Mouse (Mus musculus) midbrain, postnatal 0 days (tissue): ENCODE measurements around the gene Nipal1. TPM values are rescaled to one million over a fixed set of nuclear protein-coding genes. Genes with fewer than 3 reads are reported as not detected.

ENCODE experiments used
- ATAC-seq: fragments of 200-750 bp; cut with Nextera tagmentation; 2 replicates; pipeline ENCODE4 v1.8.0; 2017; ENCODE audit warnings: moderate number of reproducible peaks, mild to moderate bottlenecking, moderate TSS enrichment, moderate library complexity; ENCODE audit not compliant: low FRiP score
- DNase-seq: peaks from one replicate; pipeline ENCODE4 v3.0.0-alpha.2; 2015; ENCODE audit warnings: low spot score
- H3K27ac ChIP-seq: fragments of 300-500 bp; sonication (generic); 2 replicates; pipeline ENCODE4 v1.5.1; 2014; ENCODE audit warnings: low read depth, mild to moderate bottlenecking, low read length, mixed read lengths
- H3K27me3 ChIP-seq: fragments of 300-500 bp; sonication (generic); 2 replicates; pipeline ENCODE4 v1.6.1; 2014; ENCODE audit warnings: low read length, control low read depth, mixed read lengths; ENCODE audit not compliant: insufficient read depth
- H3K36me3 ChIP-seq: fragments of 300-500 bp; sonication (generic); 2 replicates; pipeline ENCODE4 v1.6.1; 2014; ENCODE audit warnings: low read length, control low read depth, mixed read lengths; ENCODE audit not compliant: insufficient read depth
- H3K4me1 ChIP-seq: fragments of 300-500 bp; sonication (generic); 2 replicates; pipeline ENCODE4 v1.6.1; 2014; ENCODE audit warnings: mild to moderate bottlenecking, control low read depth, antibody characterized with exemption, low read length, mixed read lengths; ENCODE audit not compliant: insufficient read depth
- H3K4me2 ChIP-seq: fragments of 300-500 bp; sonication (generic); 2 replicates; pipeline ENCODE4 v1.6.1; 2014; ENCODE audit warnings: low read depth, mild to moderate bottlenecking, low read length, mixed read lengths; ENCODE audit not compliant: poor library complexity, severe bottlenecking
- H3K4me3 ChIP-seq: fragments of 300-500 bp; sonication (generic); 2 replicates; pipeline ENCODE4 v1.5.1; 2014; ENCODE audit warnings: low read depth, mild to moderate bottlenecking, low read length, moderate library complexity
- H3K9ac ChIP-seq: fragments of 300-500 bp; sonication (generic); replicated peaks from 2 replicates; pipeline ENCODE4 v1.6.1; 2014; ENCODE audit warnings: mild to moderate bottlenecking, low read length, moderate library complexity, mixed read lengths; ENCODE audit not compliant: poor library complexity, severe bottlenecking
- H3K9me3 ChIP-seq: fragments of 300-500 bp; sonication (generic); 2 replicates; pipeline ENCODE4 v1.6.1; 2016; ENCODE audit warnings: low read length, control low read depth
- CTCF ChIP-seq: IDR thresholded peaks from 2 replicates; pipeline ENCODE4 v1.5.1; 2016; ENCODE audit warnings: antibody characterized with exemption, mild to moderate bottlenecking
- WGBS: fragments of 180-500 bp; shearing (Covaris S2); extraction: QIAGEN DNeasy Blood & Tissue Kit; methylation state at CpG from one replicate; pipeline ENCODE4 v1.1.7; 2014; 5-methylcytosine and 5-hydroxymethylcytosine counted together
- polyA plus RNA-seq: library from polyadenylated mRNA; unstranded; fragments of >200 nt; fragmentation: Nextera tagmentation; extraction: Ambion mirVana; gene quantifications from 2 replicates; pipeline ENCODE4 v1.2.1, GENCODE M21; 2015
- total RNA-seq: library from RNA; depleted of rRNA; stranded (reverse); fragments of >200 nt; gene quantifications from 2 replicates; pipeline ENCODE4 v1.2.3, GENCODE M21; 2014; rRNA removed

The Nipal1 gene
- total and polyA plus RNA-seq, 2 experiments from 2014 or later: 0.33 to 0.55 TPM

DNA sequence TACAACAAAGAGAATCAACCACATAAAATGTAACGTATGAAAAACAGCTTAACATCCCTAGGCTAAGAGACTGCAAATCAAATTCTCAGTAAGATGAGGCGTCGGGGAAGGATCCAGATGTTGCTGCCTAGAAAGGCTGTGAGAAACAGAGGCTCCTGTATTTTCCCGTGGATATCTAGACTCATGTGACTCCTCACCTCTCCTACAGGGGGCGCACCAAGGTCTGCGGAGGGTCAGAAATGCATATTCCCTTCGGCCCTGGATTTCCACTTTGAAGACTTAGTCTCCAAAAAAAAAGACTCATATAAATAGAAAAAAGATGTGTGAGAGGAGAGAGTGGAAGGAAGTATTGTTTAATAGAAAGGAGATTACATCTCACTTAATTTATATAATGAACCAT, 73.0 kb downstream of the Nipal1 start:
- Histone ChIP-seq H3K36me3 (no peaks in the 10 kb centered on the region), H3K9ac (no peak overlapping the region), H3K4me2 (no peak overlapping the region), H3K27me3 (no peaks in the 10 kb centered on the region), H3K27ac (no peak overlapping the region), H3K4me1 (no peaks in the 10 kb centered on the region), H3K4me3 (no peak overlapping the region), H3K9me3 (no peaks in the 10 kb centered on the region)
- ATAC-seq: no peak
- 57% methylated on average over 7 of the region's 7 CpGs for WGBS
- DNase-seq: no peak
- peak; percentile 28; the same call in 1 of the 2 replicates for TF ChIP-seq CTCF

Other genes with a start within 250 kb of the Nipal1 start
- 0.33 and 0.57 TPM in 2 replicates for gene Corin, start 143.3 kb upstream of the Nipal1 start, total RNA-seq
- gene Corin, start 143.3 kb upstream of the Nipal1 start, polyA plus RNA-seq: 0.12 and 0.14 TPM in 2 replicates
- 12.6 and 15.7 TPM in 2 replicates for gene Nfxl1, start 88.1 kb upstream of the Nipal1 start, total RNA-seq
- gene Nfxl1, start 88.1 kb upstream of the Nipal1 start, polyA plus RNA-seq: 7.9 and 8.2 TPM in 2 replicates
- gene Zar1, start 66.5 kb upstream of the Nipal1 start, total RNA-seq: 3.6 and 5.5 TPM in 2 replicates
- gene Zar1, start 66.5 kb upstream of the Nipal1 start, polyA plus RNA-seq: 7.3 and 8.6 TPM in 2 replicates
- 2.9 and 3.4 TPM in 2 replicates for gene Gm5868, start 60.2 kb upstream of the Nipal1 start, total RNA-seq
- 4.3 and 4.8 TPM in 2 replicates for gene Gm5868, start 60.2 kb upstream of the Nipal1 start, polyA plus RNA-seq
- gene Cnga1, start 3.5 kb upstream of the Nipal1 start, total RNA-seq: not detected in 2 replicates
- gene Cnga1, start 3.5 kb upstream of the Nipal1 start, polyA plus RNA-seq: 0.06 TPM in 1 of 2 replicates, not detected in the other
- gene Txk, start 105.0 kb downstream of the Nipal1 start, total RNA-seq: 0.05 TPM in 1 of 2 replicates, not detected in the other
- 0.14 and 0.15 TPM in 2 replicates for gene Txk, start 105.0 kb downstream of the Nipal1 start, polyA plus RNA-seq
- gene Tec, start 220.7 kb downstream of the Nipal1 start, total RNA-seq: 3.9 and 5.4 TPM in 2 replicates
- 2.3 TPM in 2 replicates for gene Tec, start 220.7 kb downstream of the Nipal1 start, polyA plus RNA-seq